Mouse (Mus musculus) testis, postnatal 14 days (tissue): ENCODE results near the gene Bag5.
"Not testable (repeated sequence)": the region's sequence is repeated elsewhere in the genome, so short reads cannot be mapped to it uniquely, and the experiment has no call there.

Experiments
- DNase-seq: peaks from one replicate; pipeline ENCODE4 v3.0.0; 2021; ENCODE audit warnings: low spot score

Bag5 gene

GRCm38 (mm10) chr12:111734912-111735311, 21.9 kb upstream of the Bag5 start:
- no peak for DNase-seq

GRCm38 (mm10) chr12:111732921-111733320, 19.9 kb upstream of the Bag5 start:
- no peak for DNase-seq

GRCm38 (mm10) chr12:111731822-111732807, 19.1 kb upstream of the Bag5 start:
- peak; percentile 80 for DNase-seq

GRCm38 (mm10) chr12:111727956-111728355, 14.9 kb upstream of the Bag5 start:
- DNase-seq = no peak

GRCm38 (mm10) chr12:111726122-111726463, 13.0 kb upstream of the Bag5 start:
- DNase-seq = no peak

- no peak for DNase-seq
These were observed 12.5 kb upstream of the Bag5 start for GRCm38 (mm10) chr12:111725338-111726121.

- no peak for DNase-seq
These were observed 11.7 kb upstream of the Bag5 start for GRCm38 (mm10) chr12:111724638-111725337.

GRCm38 (mm10) chr12:111722654-111723053, 9.6 kb upstream of the Bag5 start:
- DNase-seq = no peak

- DNase-seq = no peak
These were observed 7.2 kb upstream of the Bag5 start for GRCm38 (mm10) chr12:111720222-111720621.

- DNase-seq = no peak
These were observed 5.6 kb upstream of the Bag5 start for GRCm38 (mm10) chr12:111718656-111719055.

- no peak for DNase-seq
These were observed 3.4 kb upstream of the Bag5 start for GRCm38 (mm10) chr12:111716505-111716904.

GRCm38 (mm10) chr12:111713880-111714279, 823 bp upstream of the Bag5 start:
- DNase-seq = not testable (repeated sequence)

GRCm38 (mm10) chr12:111712476-111712875, 581 bp downstream of the Bag5 start:
- DNase-seq = peak; percentile 41

GRCm38 (mm10) chr12:111710091-111710490, 3.0 kb downstream of the Bag5 start:
- no peak for DNase-seq

GRCm38 (mm10) chr12:111708181-111708580, 4.9 kb downstream of the Bag5 start:
- no peak for DNase-seq

GRCm38 (mm10) chr12:111705186-111705973, 7.7 kb downstream of the Bag5 start:
- no peak for DNase-seq

GRCm38 (mm10) chr12:111704609-111705008, 8.4 kb downstream of the Bag5 start:
- DNase-seq = peak; percentile 52

GRCm38 (mm10) chr12:111703301-111703700, 9.8 kb downstream of the Bag5 start:
- DNase-seq = no peak

- DNase-seq = no peak
These were observed 12.1 kb downstream of the Bag5 start for GRCm38 (mm10) chr12:111700920-111701458.

GRCm38 (mm10) chr12:111699542-111699941, 13.5 kb downstream of the Bag5 start:
- no peak for DNase-seq

GRCm38 (mm10) chr12:111698346-111698913, 14.6 kb downstream of the Bag5 start:
- DNase-seq = no peak
